In the genomic region with DNA sequence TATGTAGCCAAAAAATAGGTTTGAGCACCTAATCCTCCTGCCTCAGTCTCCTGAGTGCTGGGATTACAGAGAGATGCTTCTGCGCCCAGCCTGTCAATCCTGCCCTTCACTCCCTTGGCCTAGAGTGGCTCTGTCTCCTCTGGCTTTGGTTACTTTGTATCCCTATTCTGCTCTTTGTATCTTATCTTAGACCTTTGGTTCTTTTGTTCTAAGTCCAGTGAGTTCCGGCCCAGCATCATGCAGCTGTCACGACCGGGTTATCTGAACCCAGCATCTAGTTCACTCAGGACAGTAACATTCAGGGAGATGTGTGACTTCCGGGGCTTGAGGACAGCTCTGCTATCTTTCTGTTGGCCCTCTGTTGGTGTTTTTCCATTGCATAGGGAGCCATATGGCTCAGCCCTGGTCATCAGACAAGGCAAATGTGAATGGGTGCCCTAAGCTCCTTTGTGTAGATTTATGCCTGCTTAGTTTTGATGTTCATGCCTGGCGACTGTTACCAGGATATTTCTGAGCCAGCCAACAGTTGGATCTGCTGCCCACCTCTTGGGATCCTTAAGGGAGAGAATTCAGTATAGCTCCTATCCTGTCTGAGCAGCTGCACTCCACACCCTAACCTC, we compare ENCODE assay signal across 21 mouse cellular contexts.
DNase-seq lines count a peak whose midpoint lies in the region; ATAC-seq and TF ChIP-seq lines count a peak whose summit lies in the region.
"Had no signal": no experiment of that assay in that cellular context is flagged by ENCODE, and none has a peak within 500 bp of the region (broad histone marks: within the 10 kb centered on the region; RNA-seq: fewer than 3 reads in every experiment).

No protein-coding gene starts in this region.

- H3K79me2 ChIP-seq in MEL (ENCODE audit: control insufficient read depth, insufficient read depth, low read length, poor library complexity) = no peaks in the 10 kb centered on the region

- DNase-seq in cerebellum, adult 2 months = peak; percentile 34 to 43
- no peak for DNase-seq in cerebellum, adult 9-10 months
- DNase-seq in layer of hippocampus, adult 2 months (ENCODE audit: low spot score in 2 of 2) = no peak
- DNase-seq in layer of hippocampus, adult 11-12 months (ENCODE audit: low spot score) = no peak
- DNase-seq in MEL (ENCODE audit: low read depth, low spot score) = no peak
- DNase-seq in hindbrain, postnatal 0 days (ENCODE audit: low spot score) = no peak
- DNase-seq: B cell, adult 2 months; cerebellum, postnatal 10 days; gastrocnemius, postnatal 36 days; heart, adult 2 months; kidney, adult 11 months; lung, postnatal 4 days; thymus, postnatal 36 days had no signal

- no peaks in the 10 kb centered on the region for H3K27me3 ChIP-seq in cerebellum, adult 2 months (ENCODE audit: control insufficient read depth, insufficient read depth, low read length)
- no peaks in the 10 kb centered on the region for H3K27me3 ChIP-seq in MEL (ENCODE audit: control insufficient read depth in 1 of 2, insufficient read depth in 2 of 2, low read length in 2 of 2)
- no peaks in the 10 kb centered on the region for H3K27me3 ChIP-seq in hindbrain, postnatal 0 days (ENCODE audit: insufficient read depth, low read length)
- H3K27me3 ChIP-seq: CH12.LX; hindbrain, embryonic 12.5 days; midbrain, embryonic 15.5 days; neural tube, embryonic 12.5 days had no signal

- no peak for TF ChIP-seq POLR2A in cerebellum, adult 2 months (IDR thresholded peaks at IDR 0.05; ENCODE audit: borderline replicate concordance, insufficient read depth, low read length)
- no peak for TF ChIP-seq POLR2A in MEL (IDR thresholded peaks at IDR 0.05; ENCODE audit: control insufficient read depth in 1 of 2, insufficient read depth in 1 of 2, low read depth in 1 of 2, low read length in 2 of 2, poor library complexity in 1 of 2)
- TF ChIP-seq POLR2A in cortical plate, adult 2 months (IDR thresholded peaks at IDR 0.05; ENCODE audit: extremely low read depth, insufficient read depth, low read length) = no peak

- no peak overlapping the region for H3K9ac ChIP-seq in MEL (ENCODE audit: control insufficient read depth, low read depth, low read length, poor library complexity, severe bottlenecking)
- no peak overlapping the region for H3K9ac ChIP-seq in hindbrain, postnatal 0 days (replicated peaks; ENCODE audit: low read length)
- H3K9ac ChIP-seq: heart, embryonic 13.5 days; hindbrain, embryonic 12.5 days; midbrain, embryonic 15.5 days; neural tube, embryonic 12.5 days had no signal

- 37% methylated on average over 6 of the region's 6 CpGs for WGBS in cerebellum, adult 2 months
- 62% methylated on average over 6 of the region's 6 CpGs for WGBS in hindbrain, postnatal 0 days

- no peak for TF ChIP-seq RAD21 in MEL (IDR thresholded peaks at IDR 0.05; ENCODE audit: low read depth, low read length)

- no peak for ATAC-seq in hindbrain, postnatal 0 days
- ATAC-seq: forebrain, embryonic 16.5 days; midbrain, embryonic 15.5 days had no signal

- H3K4me2 ChIP-seq in hindbrain, postnatal 0 days (ENCODE audit: low read depth, low read length) = no peak overlapping the region
- H3K4me2 ChIP-seq: heart, embryonic 13.5 days; hindbrain, embryonic 12.5 days; midbrain, embryonic 15.5 days; neural tube, embryonic 12.5 days had no signal

- H3K4me1 ChIP-seq in cerebellum, adult 2 months (ENCODE audit: control insufficient read depth, insufficient read depth, low read length) = peaks cover 20% of the 10 kb centered on the region
- peaks cover 10 to 18% of the 10 kb centered on the region in 2 experiments; a peak in 3 of 4 replicates for H3K4me1 ChIP-seq in MEL (ENCODE audit: control insufficient read depth in 1 of 2, insufficient read depth in 2 of 2, low read length in 2 of 2)
- H3K4me1 ChIP-seq in cortical plate, adult 2 months (ENCODE audit: control insufficient read depth, insufficient read depth, low read length) = peaks cover 18% of the 10 kb centered on the region
- no peaks in the 10 kb centered on the region for H3K4me1 ChIP-seq in hindbrain, postnatal 0 days (ENCODE audit: insufficient read depth, low read length)

- TF ChIP-seq CTCF in cerebellum, adult 2 months (IDR thresholded peaks at IDR 0.05; ENCODE audit: borderline replicate concordance, insufficient read depth, low read depth, low read length) = no peak
- no peak for TF ChIP-seq CTCF in layer of hippocampus, adult 2 months (conservative IDR thresholded peaks at IDR 0.05)
- no peak for TF ChIP-seq CTCF in MEL (IDR thresholded peaks at IDR 0.05 in 2 of 3, conservative IDR thresholded peaks at IDR 0.05 in 1 of 3; ENCODE audit: control insufficient read depth in 1 of 3, insufficient read depth in 1 of 3, low read depth in 2 of 3, low read length in 3 of 3, poor library complexity in 1 of 3, severe bottlenecking in 1 of 3)
- no peak for TF ChIP-seq CTCF in cortical plate, adult 2 months (IDR thresholded peaks at IDR 0.05; ENCODE audit: extremely low read depth, insufficient read depth, low read length)
- no peak for TF ChIP-seq CTCF in hindbrain, postnatal 0 days (IDR thresholded peaks at IDR 0.05; ENCODE audit: low read depth)

- no peak for TF ChIP-seq EP300 in MEL (IDR thresholded peaks at IDR 0.05; ENCODE audit: low read depth in 1 of 2, low read length in 2 of 2)

- no peaks in the 10 kb centered on the region; a peak in 1 of 4 replicates for H3K36me3 ChIP-seq in MEL (ENCODE audit: control insufficient read depth in 1 of 2, insufficient read depth in 2 of 2, low read length in 2 of 2)
- H3K36me3 ChIP-seq in hindbrain, postnatal 0 days (ENCODE audit: insufficient read depth, low read length) = no peaks in the 10 kb centered on the region
- H3K36me3 ChIP-seq: forebrain, embryonic 10.5 days; heart, embryonic 13.5 days; hindbrain, embryonic 12.5 days; midbrain, embryonic 15.5 days; neural tube, embryonic 12.5 days had no signal

- H3K9me3 ChIP-seq in MEL (replicated peaks; ENCODE audit: insufficient read depth, low read length) = no peaks in the 10 kb centered on the region
- H3K9me3 ChIP-seq in hindbrain, postnatal 0 days (ENCODE audit: low read length) = no peaks in the 10 kb centered on the region
- H3K9me3 ChIP-seq: forebrain, embryonic 10.5 days; midbrain, embryonic 15.5 days; neural tube, embryonic 12.5 days had no signal

- H3K4me3 ChIP-seq in cerebellum, adult 2 months (replicated peaks; ENCODE audit: insufficient read depth, low read depth, low read length) = no peak overlapping the region
- no peak overlapping the region for H3K4me3 ChIP-seq in layer of hippocampus, adult 2 months
- H3K4me3 ChIP-seq in MEL (ENCODE audit: control insufficient read depth in 1 of 2, insufficient read depth in 1 of 2, low read depth in 2 of 2, low read length in 2 of 2) = no peak overlapping the region
- no peak overlapping the region for H3K4me3 ChIP-seq in cortical plate, adult 2 months (ENCODE audit: insufficient read depth, low read length)
- no peak overlapping the region for H3K4me3 ChIP-seq in hindbrain, postnatal 0 days (ENCODE audit: low read length)
- H3K4me3 ChIP-seq: forebrain, embryonic 10.5 days; heart, adult 2 months; heart, embryonic 13.5 days; hindbrain, embryonic 12.5 days; midbrain, embryonic 15.5 days; neural tube, embryonic 12.5 days had no signal

- peak overlapping the region; percentile 17; the same call in 1 of the 2 replicates for H3K27ac ChIP-seq in cerebellum, adult 2 months (ENCODE audit: insufficient read depth, low read length)
- peak overlapping the region; percentile 91; the same call in 1 of the 2 replicates for H3K27ac ChIP-seq in layer of hippocampus, adult 2 months
- no peak overlapping the region for H3K27ac ChIP-seq in MEL (ENCODE audit: control insufficient read depth, low read depth, low read length)
- H3K27ac ChIP-seq in cortical plate, adult 2 months (ENCODE audit: insufficient read depth, low read length) = peak overlapping the region; percentile 49; the same call in 1 of the 2 replicates
- no peak overlapping the region for H3K27ac ChIP-seq in hindbrain, postnatal 0 days
- H3K27ac ChIP-seq: forebrain, embryonic 10.5 days; heart, adult 2 months; heart, embryonic 13.5 days; hindbrain, embryonic 12.5 days; midbrain, embryonic 15.5 days; neural tube, embryonic 12.5 days had no signal

TF ChIP-seq in MEL, 35 proteins besides CTCF, POLR2A, EP300 and RAD21:
- TF ChIP-seq GATA1 (IDR thresholded peaks at IDR 0.05; ENCODE audit: low read depth, low read length) = peak; percentile 39; the same call in 1 of the 2 replicates
- TF ChIP-seq MEF2A (IDR thresholded peaks at IDR 0.05; ENCODE audit: extremely low read depth, insufficient replicate concordance, low read depth, low read length, poor library complexity, severe bottlenecking) = no peak
- no peak for TF ChIP-seq NRF1 (IDR thresholded peaks at IDR 0.05; ENCODE audit: insufficient read depth, low read depth, low read length, poor library complexity, severe bottlenecking)

Comparison
In these comparisons a context has a peak if more than half of its experiments do, and no peak if none do; other contexts are left out.
1. DNase-seq: peak in cerebellum, adult 2 months (2 of 2); none in cerebellum, adult 9-10 months (single experiment), layer of hippocampus, adult 2 months (0 of 2), layer of hippocampus, adult 11-12 months (single experiment), MEL (single experiment) and hindbrain, postnatal 0 days (single experiment).
2. H3K27ac ChIP-seq: peak in cerebellum, adult 2 months (single experiment), layer of hippocampus, adult 2 months (single experiment) and cortical plate, adult 2 months (single experiment); none in MEL (single experiment) and hindbrain, postnatal 0 days (single experiment).